Mouse (Mus musculus) cerebellum, postnatal 4 days (tissue): ENCODE data around the gene Cyp46a1.
A peak's percentile ranks its signal among the peaks of the same experiment; 100 is the strongest.

Experiments used
- DNase-seq, 2 experiments: peaks; one replicate each; pipeline ENCODE4 v3.0.0; 2022; ENCODE audit warnings: low spot score in 2 of 2, mixed read lengths in 1 of 2

Cyp46a1 gene

DNA sequence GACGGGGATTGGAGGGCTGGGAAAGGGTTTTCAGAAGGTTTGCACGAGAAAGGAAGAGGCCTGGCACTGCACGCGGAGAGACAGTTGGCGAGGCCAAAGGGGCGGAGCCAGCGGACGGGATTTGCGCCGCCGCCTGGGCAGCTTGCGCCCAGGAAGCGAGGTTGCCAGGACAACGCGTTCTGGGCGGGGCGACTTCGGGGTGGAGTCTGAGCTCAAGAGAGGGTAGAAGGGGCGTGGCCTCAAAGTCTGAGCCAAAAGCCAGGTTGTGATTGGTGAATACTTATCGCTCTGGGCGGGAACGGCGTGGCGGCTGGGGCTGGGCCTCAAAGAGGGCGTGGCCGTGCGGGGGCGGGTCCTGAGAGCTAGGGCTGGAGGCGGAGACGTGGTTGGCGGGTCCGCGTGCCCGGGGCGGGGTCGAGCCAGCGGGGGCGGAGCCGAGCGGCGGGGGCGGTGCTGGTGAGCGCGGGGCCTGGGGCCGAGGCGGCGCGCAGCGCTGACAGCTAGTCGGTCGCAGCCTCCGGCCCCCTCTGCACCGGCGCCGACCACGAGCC, at the start of gene Cyp46a1:
Gene Cyp46a1 (plus strand): TSS at position 487 of the 551 bp plus-strand sequence.
- DNase-seq, result peak; percentile 99

DNA sequence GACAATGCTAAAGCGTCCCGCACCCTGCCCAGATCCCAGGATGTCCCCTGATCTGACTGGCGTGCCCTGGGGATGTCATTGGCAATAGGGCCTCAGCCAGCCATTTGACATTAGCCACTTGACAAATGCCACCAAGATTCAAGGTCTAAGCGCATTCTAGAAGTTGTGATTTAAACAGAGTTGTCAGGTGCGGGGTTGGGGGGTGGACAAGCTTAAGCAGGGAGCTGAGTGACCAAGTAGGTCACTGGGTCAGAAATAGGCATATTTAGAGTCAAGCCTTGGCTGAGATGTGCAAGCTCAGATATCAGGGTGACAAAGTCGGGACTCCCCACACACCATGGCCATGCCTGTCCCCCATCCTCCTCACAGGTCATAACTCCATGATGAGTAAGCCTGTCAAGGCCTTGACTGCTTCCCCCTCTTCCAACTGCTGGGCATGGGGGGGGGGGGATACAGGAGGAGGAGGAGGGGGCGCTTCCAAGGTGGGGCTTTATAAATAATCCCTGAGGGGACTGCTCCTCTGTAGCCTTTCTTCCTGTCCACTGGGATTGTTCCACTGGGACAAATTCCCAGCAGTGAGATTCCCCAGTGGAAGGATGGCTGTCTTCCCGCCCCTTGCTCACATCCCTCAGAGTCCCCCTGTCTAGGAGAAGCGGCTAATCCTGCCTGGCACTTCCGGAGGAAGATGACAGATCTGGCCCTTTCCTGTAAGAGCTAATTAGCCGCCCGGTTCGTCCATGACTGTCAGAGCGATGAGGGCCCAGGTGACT, 49.5 kb upstream of the Cyp46a1 start:
- no peak for DNase-seq

DNA sequence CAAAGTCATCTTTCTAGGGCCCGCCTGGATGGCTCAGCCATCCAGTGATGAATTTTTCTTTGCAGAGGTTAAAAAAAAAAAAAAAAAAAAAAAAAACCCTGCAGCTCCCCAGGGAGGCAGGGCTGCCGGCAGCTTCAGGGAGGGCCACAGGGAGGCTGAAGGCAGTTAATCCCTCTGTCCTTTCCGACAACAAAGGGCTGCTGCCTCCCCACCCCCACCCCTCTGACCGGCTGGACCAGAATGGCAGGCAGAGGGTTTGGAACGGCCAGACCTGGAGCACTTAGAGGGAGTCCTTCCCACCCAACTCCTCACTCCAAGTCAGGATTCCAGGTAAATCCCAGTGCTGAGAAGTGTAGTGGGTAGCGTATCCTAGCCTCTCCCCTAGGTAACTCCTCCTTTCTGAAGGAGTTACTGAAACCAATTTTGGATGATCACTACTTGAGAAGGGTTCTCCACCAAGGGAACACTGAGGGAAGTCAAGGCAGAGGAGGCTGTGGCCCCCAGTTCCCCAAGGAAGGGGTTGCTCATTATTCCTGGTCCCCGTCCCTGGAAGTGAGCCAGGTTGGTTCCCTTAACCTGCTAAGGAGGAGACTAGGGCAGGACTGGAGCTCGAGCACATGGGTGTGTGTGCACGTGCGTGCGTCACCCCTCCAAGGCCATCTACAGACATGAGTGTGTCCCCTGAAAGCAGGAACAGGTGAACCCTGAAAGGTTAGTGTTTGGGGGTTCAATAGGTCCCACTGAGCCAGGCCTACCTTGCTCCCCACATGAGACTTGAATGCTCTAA, 48.8 kb upstream of the Cyp46a1 start:
- no peak for DNase-seq

DNA sequence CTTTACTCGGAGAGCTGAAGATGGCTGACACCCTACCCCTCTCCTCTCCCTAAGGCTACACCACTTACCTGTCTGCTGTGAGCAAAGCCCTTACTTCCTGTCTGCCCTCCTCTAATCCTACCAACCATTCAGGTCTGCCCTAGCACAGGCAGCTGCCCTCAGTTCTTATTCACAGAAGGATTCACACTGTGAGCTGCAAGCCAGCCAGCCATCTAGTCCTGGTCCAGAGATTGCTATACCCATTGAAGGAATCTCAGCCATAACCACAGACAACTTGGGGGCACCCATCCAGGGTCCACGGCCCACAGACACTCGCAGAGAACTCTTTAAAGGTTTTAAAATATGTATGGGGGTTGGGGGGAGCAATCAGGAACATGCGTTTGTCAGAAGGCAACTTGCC, 47.8 kb upstream of the Cyp46a1 start:
- DNase-seq, result no peak

DNA sequence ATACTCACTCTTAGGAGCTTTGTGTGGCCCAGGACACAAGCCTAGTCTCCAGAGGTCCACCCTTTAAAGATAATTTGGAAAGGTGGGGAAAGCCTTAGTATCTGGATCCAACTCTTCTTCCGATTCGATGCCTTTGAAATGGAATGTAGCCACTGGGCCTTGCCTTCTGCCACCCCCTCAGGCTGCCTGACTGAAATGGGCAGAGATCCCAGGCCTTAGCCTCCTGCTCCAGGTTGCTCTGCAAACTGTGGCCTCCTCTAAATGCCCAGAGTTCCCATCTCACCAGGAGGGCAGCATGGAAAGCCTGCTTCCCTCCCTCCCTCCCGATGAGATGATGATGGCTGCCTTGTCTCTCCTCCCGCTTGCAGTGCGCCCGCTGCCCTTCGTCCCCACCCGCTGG, 47.2 kb upstream of the Cyp46a1 start:
- DNase-seq, result no peak

DNA sequence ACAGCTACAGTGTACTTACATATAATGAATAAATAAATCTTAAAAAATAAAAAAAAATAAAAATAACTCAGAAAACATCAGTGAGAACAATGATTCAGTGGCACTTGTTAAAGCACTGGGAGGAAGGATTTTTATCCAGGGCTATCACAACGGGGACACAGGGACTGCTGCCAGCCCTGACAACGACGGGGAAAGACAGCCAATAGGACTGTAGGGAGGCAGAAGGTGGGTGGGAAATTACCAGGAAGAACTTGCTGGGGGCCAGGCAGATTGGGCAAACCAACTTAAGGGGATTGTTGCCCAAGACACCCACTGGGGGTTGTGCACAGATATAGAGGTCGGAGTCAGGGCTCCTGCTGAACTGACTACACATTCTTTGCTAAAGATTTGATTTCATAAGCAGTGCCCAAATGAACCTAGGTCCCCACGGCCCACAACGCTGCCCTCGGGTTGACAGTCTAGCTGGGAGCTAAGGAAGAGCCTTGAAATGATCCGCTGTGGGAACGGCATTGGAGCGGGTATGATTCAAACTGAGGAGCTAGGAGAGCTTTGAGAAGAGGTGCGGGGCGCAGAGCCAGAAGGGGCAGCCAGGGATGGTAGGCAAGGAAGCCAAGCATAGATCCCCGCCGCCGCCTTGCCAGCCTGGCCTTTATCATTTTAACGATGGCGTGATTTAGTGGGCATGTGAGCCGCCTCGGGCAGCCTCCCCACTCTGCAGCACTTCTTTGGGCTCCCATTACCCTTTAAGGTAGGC, 45.9 kb upstream of the Cyp46a1 start:
- no peak for DNase-seq

DNA sequence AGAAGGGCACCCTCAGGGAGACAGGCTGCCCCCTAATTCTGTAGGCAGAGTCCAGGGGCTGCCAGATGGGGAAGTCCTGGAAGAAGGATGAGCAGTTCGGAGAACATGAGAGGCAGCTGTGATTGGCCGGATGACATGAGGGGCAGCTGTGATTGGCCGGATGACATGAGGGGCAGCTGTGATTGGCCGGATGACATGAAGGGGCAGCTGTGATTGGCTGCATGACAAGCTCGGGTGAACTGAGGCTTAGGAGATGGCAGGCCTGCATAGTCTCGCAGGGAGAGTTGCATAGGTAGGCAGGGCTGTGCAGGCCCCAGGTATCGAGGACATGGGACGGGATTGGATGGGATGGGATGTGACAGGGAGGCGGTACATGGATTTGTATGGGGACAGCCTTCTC, 41.8 kb upstream of the Cyp46a1 start:
- DNase-seq, result peak in 1 of 2 experiments; percentile 56

DNA sequence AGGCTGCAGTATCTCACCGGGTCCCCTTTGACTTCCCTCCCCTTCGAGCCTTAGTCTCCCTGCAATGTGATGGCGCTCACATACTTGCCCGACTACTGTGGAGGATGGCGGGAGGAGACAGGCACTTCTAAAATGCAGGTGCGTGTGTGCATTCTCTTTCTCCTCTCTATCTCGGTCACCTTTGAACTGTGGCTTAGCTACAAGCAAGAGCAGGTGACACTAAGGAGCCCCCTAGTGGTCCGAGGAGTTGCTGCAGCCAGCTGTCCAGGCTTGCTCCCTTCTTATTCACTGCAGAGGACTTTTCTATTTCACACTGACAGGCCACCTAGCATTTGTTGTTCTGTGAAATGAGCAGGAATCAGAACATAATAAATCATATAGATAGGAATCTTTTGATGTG, 41.2 kb upstream of the Cyp46a1 start:
- peak; percentile 70 to 74 for DNase-seq

DNA sequence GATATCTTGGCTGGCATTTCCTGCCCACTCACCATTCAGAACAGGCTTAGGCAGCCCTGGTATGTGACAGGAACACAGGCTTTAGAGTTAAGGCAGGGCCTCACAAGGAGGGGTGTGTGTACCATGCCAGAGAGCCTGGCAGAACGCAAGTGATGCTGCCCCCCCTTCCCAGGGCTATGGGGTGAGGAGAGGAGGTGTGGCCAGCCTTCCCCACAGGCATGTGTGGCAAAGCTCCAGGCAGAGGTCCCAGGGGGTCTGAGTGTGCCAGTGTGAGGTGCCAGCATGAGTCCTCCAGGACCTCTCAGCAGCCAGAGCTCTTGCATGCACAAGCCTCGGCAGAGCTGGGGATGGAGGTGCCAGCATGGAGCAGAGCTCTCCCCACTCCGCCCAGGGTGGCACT, 39.6 kb upstream of the Cyp46a1 start:
- no peak for DNase-seq

DNA sequence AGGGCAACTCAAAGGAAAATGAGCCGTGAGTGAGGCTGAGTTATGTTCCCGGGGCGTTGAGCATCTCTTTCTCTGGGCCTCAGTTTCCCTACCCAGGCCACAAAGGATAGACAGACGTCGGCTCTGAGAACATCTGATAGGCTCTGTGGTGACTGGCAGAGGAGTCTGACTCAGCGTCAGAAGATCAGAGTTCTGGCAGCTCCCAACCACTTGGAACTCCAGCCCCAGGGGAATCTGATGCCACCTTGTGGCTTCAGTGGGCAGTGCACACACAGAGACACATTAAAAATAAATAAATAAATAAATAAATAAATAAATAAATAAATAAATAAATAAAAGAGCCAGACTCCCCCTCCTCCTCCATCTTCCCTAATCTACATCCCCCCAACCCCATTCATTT, 37.1 kb upstream of the Cyp46a1 start:
- DNase-seq, result no peak

DNA sequence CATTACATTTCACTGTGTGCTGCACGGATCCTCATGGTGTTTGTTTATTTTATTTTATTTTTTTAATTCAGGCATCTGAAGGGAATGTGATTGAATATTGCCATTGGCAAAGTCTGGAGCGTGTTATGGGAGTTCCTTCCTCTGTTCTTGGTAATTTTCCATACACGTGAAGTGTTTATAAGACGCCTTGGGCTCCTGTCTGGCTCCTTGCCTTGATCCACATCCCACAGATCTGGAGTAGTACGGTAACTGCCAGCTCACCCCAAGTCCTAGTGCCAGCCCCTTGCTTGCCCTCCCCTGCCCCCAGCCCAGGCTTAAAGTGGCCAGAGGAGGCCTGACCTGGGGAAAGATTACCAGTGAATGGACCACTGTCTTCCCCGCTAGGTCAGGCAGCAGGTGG, 33.2 kb upstream of the Cyp46a1 start:
- DNase-seq, result no peak

DNA sequence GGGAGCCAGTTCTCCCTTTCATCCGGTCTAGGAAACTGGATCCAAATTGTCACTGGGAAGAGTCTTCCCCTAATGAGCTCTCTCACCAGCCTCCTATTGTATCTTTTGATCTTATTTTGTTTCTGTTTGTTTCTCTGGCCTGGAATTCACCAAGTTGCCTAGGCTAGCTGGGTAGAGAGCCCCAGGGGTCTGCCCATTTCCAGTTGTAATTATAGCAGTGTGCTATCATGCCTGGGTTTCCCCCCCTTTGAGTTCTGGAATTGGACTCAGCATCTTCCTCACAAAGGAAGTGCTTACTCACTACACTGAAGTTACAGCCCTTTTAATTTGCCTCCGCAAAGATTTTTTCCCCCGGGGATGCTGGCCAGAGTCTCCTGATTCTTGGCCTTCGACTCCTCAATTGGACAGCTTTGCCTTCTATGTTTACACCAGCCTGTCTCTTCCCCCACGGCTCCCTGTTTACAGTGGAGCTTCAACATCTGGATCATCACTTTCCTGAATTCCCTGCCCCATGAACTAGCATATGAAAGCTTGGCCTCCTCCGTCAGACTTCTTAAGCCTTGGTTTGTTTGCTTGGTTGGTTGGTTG, 30.3 kb upstream of the Cyp46a1 start:
- no peak for DNase-seq

DNA sequence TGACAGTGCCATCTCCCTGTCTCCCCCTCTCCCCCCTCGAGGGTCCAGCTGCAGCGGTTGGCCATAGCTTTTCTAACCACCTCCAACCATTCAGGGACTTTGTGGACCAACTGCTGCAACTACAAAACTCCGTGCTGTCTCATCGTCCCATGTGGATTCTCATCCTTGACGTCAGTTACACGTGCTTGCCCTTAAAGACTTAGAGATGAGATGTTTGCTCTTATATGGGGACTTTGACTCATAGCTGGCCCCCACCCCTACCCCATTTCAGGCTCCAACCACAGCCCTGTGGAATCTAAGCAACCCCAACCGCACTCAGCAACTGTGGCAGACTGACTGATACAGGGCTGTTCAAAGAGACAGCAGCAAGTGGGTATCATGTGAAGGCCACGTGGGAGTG, 29.0 kb upstream of the Cyp46a1 start:
- DNase-seq, result no peak

DNA sequence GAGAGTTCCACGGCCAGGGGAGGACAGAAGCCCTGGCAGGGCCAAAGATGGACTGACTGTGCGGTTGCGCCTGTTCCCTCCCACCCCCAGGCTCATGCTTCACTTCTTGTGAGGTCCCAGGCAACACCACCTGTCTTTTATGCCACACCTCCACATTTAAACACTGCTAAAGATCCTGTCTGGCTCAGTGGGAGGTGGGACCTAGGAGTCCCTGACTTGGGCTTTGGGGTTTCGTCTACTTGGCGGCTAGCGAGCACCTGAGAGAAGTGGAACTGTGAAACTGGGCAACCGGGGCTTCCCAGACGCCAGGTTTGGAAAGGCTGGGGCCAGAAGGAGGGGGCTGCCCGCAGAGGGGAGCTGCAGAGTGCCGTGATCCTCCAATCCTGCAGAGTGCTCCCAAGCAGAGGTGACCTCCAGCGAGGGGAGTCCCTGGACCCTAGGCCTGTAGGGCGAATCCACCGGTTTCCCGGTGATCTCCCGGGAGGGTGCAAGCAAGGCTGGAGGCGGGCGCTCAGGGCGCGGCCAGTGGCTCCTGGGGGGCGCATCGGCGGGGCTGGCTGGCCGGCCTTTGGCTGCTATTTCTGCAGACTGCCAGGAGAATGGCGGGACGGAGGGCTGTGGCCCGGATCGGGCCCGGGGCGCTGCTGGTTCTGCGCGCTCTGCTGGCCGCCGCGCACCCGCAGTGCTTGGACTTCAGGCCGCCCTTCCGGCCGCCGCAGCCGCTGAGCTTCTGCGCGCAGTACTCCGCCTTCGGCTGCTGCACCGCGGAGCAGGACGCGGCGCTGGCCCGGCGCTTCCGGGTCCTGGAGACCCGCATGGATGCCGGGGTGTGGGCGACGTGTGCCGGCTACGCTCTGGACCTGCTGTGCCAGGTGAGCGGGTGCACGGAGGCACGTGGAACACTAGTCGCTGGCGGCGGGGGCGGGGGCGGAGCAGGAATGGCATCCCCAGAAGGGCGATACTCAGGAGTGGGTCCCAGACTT, 28.1 kb upstream of the Cyp46a1 start, which contains the start of gene Hhipl1:
Gene Hhipl1 (plus strand): TSS at position 459 of the 983 bp plus-strand sequence.
- no peak for DNase-seq

DNA sequence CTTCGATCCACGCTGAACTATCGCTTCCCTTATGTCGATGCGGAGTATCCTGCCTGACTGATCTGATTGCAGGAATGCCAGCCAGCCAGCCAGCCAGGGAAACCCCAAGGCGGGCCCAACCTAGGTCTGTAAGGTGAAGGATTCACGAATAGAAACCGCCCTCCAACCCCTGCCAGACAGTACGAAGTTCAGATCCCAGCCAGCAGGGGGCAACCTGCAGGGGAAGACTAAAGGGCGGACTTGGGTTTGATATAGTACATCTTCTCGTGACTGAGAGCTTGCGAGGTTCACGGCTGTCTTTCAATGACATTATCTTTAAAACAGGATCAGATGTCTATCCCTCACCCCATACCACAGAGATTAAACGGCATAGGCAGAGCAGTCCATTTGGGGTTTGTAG, 26.6 kb upstream of the Cyp46a1 start:
- peak in 1 of 2 experiments; percentile 56 for DNase-seq

DNA sequence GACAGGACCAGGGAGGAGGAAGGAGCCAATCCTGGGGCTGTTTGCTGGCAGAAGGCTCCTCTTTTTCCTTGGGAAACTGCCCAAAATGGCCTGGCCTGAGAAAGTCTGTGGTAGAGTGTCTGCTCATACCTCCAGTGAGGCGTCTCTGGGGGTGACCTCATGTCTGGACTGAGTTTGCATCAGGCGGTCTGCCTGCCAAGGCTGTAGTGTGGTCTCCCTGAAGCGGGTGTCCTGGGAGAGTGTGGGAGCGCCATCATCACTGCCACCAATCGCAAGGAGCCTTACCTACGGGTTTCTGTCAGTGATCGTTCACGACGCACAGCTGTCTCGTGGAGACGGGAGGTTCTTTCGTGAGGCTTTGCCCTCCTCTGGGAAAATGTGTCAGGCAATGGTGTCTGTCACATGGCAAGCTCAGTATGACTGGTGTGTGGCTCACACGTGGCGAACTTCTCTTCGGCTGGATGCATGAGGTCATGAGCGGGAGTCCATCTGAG, 25.8 kb upstream of the Cyp46a1 start:
- DNase-seq, result no peak

DNA sequence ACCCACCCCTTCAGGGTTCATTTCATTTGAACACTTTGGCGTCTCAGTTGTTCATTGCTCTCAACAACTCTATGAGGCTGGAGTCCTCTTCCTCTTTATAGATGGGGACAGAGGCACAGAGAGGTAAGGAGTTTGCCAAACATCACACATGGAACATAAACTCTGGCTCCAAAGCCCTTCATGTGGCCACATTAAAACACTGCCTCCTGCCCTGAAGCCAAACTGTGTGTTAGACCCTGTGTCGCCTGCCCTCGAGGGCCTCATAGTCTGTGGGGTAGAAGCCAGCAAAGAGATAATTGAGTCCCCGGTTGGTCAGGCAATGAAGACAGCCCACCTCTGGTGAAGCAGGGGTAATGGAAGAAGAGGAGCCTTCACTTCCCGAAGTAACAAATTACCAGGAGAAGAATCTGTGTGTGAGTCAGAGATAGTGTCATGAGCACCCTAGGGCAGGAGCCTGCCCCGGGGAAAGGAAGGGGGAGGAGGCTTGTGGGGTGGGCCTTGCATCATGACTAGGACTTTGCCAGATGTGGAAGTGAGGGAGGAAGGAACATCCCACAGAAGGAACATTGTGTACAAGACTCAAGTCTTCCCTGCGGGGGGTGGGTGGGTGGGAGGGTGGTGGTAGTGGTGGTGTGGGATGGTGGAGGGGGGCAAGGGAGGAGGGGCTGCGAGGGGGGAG, 24.9 kb upstream of the Cyp46a1 start:
- no peak for DNase-seq

DNA sequence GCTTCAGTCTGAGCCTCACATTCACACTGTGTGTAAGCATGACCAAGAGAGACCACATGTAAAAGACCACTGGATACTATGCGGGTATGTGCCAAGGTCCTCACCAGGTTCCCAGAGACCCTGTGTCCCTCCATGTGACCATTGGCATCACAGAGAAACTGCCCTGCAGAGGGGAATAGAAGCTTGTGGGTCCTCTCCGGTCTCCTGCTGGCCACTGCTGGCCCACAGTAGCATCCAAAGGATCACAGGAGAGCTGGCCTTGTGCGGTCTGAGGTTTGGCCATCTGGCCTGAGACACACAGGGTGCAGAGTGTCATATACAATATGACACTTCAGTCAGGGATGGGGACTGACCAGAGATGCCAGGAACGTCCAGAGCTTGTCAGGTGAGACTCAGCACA, 24.1 kb upstream of the Cyp46a1 start:
- no peak for DNase-seq

DNA sequence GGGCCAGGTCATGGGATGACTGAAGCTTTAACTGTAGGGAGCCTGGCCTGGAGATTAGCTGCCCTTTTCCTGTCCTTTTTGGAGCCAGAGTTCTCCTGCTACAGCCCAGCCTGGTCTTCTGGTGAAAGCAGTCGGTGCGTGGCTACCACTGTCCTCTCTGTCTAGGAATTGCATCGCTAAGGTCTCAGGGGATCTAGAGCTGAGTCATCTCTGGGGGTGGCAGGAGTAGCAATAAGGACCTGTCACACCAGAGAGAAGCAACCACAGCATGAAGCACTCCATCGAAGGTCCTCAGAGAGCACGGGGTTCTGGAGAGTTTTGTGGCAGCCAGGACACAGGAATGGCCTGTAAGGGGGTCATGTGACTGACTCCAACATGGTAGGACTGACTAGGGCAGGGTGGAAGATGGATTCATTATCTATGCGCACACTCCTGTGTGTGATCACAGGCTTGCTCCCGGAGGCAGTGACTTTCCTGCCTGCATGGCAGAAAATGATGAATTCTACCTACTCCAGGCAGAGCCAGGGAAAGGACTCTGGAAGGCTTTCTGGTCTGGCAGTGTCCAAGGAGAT, 23.6 kb upstream of the Cyp46a1 start:
- DNase-seq, result no peak
